Mouse (Mus musculus) limb, embryonic 13.5 days (tissue): Measurements from ENCODE around the gene Foxp3. TPM values are rescaled to one million over a fixed set of nuclear protein-coding genes. Genes with fewer than 3 reads are reported as not detected.
A peak's percentile ranks its signal among the peaks of the same experiment; 100 is the strongest.

Experiments used
- ATAC-seq: fragments of 200-750 bp; cut with Nextera tagmentation; 2 replicates; pipeline ENCODE4 v1.8.0; 2017; ENCODE audit warnings: low read depth, moderate number of reproducible peaks, moderate TSS enrichment; ENCODE audit not compliant: low FRiP score
- H3K27ac ChIP-seq: fragments of 300-500 bp; sonication (generic); 2 replicates; pipeline ENCODE4 v1.5.1; 2015; ENCODE audit warnings: inconsistent platforms, mild to moderate bottlenecking, moderate library complexity
- H3K27me3 ChIP-seq: fragments of 300-500 bp; sonication (generic); 2 replicates; pipeline ENCODE4 v1.6.1; 2015; ENCODE audit warnings: mild to moderate bottlenecking, inconsistent platforms
- H3K36me3 ChIP-seq: fragments of 300-500 bp; sonication (generic); 2 replicates; pipeline ENCODE4 v1.6.1; 2015; ENCODE audit warnings: inconsistent platforms, mild to moderate bottlenecking, moderate library complexity
- H3K4me1 ChIP-seq: fragments of 300-500 bp; sonication (generic); 2 replicates; pipeline ENCODE4 v1.6.1; 2015; ENCODE audit warnings: inconsistent platforms
- H3K4me2 ChIP-seq: fragments of 300-500 bp; sonication (generic); replicated peaks from 2 replicates; pipeline ENCODE4 v1.6.1; 2015; ENCODE audit warnings: inconsistent platforms, mild to moderate bottlenecking, moderate library complexity
- H3K4me3 ChIP-seq: fragments of 300-500 bp; sonication (generic); 2 replicates; pipeline ENCODE4 v1.5.1; 2015; ENCODE audit warnings: moderate library complexity, mild to moderate bottlenecking, inconsistent platforms
- H3K9ac ChIP-seq: fragments of 300-500 bp; sonication (generic); 2 replicates; pipeline ENCODE4 v1.6.1; 2015; ENCODE audit warnings: mild to moderate bottlenecking, inconsistent platforms
- H3K9me3 ChIP-seq: fragments of 300-500 bp; sonication (generic); 2 replicates; pipeline ENCODE4 v1.6.1; 2016; ENCODE audit warnings: inconsistent platforms
- WGBS: fragments of 180-500 bp; shearing (Covaris S2); methylation state at CpG from one replicate; pipeline ENCODE4 v1.1.7; 2015; 5-methylcytosine and 5-hydroxymethylcytosine counted together
- polyA plus RNA-seq: library from polyadenylated mRNA; unstranded; fragments of >200 nt; fragmentation: Nextera tagmentation; extraction: Ambion mirVana; gene quantifications from 2 replicates; pipeline ENCODE4 v1.2.1, GENCODE M21; 2015

Foxp3 gene
- polyA plus RNA-seq: 0.08 and 0.09 TPM in 2 replicates

DNA sequence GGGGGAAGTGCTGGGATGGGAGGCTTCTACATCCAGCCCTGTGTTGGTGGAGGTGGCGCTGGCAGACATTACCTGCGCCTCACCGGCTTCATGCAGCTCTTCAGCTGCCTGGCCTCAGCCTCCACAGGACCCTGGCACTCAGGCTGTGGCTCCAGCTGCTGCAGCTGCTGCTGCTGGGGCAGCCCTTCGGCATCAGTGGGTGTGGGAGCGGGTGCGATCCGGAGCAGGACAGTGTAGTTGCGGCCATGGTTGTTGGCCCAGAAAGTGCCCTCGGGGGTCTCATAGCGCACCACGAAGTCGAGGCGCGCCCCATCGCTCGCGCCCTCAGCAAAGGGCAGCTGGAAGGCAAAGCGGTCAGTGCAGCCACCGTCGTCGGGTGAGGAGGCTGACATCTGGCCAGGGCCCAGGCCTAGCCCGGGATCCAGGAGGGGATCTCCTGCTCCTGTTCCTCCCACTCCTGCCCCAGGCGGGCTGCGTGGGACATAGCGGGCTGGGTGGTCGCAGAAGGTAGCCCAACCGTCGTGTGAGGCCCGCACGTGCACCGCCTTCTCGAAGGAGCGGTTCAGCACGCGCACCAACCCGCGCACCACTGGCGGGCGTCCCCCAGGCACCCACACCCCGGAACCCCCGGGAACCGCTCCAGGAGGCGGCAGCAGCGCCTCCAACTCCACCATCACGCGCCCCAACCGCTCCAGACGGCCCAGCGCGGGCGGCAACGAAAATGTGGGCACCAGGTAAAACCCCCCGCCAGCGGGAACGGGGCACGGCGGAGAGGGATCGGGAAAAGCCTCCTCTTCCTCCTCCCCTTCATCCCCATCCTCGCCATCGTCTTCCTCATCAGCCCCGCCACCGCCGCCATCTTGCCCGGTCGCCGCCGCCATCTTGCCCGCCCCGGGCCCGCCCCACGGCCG, at the start of gene Foxp3:
Gene Foxp3 (plus strand): TSS at position 469 of the 911 bp plus-strand sequence.
- peak within 1 kb of the TSS; percentile 74; the same call in 1 of the 2 replicates for H3K27ac ChIP-seq

DNA sequence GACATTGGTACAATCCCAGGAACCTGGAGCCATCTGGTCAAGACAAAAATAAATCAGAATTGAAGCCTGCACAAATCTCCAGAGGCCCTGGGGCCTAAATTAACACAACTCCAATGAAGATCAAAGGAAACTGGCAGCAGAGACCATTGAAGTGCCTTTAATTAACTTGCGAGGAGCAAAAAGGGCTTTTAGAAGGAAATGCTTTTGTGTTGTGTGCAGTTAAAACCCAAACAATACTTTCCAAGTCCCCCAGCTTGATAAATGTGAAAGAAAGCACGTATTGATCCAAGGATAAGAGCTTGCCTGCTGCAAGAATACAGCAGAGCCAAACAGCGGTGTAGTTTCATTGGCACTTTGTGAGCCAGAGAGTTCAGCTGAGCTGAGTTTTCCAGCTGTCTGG, 48.5 kb upstream of the Foxp3 start:
- H3K4me1 ChIP-seq: no peaks in the 10 kb centered on the region
- H3K36me3 ChIP-seq: no peaks in the 10 kb centered on the region
- 30% methylated on average over 3 of the region's 3 CpGs for WGBS
- ATAC-seq: no peak
- H3K27me3 ChIP-seq: no peaks in the 10 kb centered on the region
- no peaks in the 10 kb centered on the region for H3K9me3 ChIP-seq
- H3K9ac ChIP-seq: no peak overlapping the region
- no peak overlapping the region for H3K27ac ChIP-seq
- no peak overlapping the region for H3K4me3 ChIP-seq
- no peak overlapping the region for H3K4me2 ChIP-seq

More for the DNA sequence above, at the start of gene Foxp3:
- no peaks in the 10 kb centered on the region for H3K36me3 ChIP-seq
- peak within 1 kb of the TSS; percentile 67 for H3K4me2 ChIP-seq
- WGBS: 29% methylated on average over 64 of the region's 72 CpGs
- ATAC-seq: peak; percentile 5
- H3K9me3 ChIP-seq: no peaks in the 10 kb centered on the region
- H3K4me1 ChIP-seq: peaks cover 6% of the 10 kb centered on the region
- H3K4me3 ChIP-seq: peak within 1 kb of the TSS; percentile 55
- peak within 1 kb of the TSS; percentile 73 for H3K9ac ChIP-seq
- H3K27me3 ChIP-seq: no peaks in the 10 kb centered on the region

GRCm38 (mm10) chrX:7553474-7553873, 20.0 kb upstream of the Foxp3 start:
- no peak overlapping the region for H3K4me2 ChIP-seq
- no peaks in the 10 kb centered on the region for H3K27me3 ChIP-seq
- H3K36me3 ChIP-seq: no peaks in the 10 kb centered on the region
- H3K9me3 ChIP-seq: no peaks in the 10 kb centered on the region
- H3K9ac ChIP-seq: no peak overlapping the region
- ATAC-seq: no peak
- H3K4me3 ChIP-seq: no peak overlapping the region
- no peak overlapping the region for H3K27ac ChIP-seq
- 91% methylated on average over 4 of the region's 4 CpGs for whole genome bisulfite sequencing
- no peaks in the 10 kb centered on the region for H3K4me1 ChIP-seq

- Histone ChIP-seq H3K9me3 (no peaks in the 10 kb centered on the region), H3K4me2 (no peak overlapping the region), H3K27me3 (no peaks in the 10 kb centered on the region), H3K4me3 (no peak overlapping the region), H3K4me1 (no peaks in the 10 kb centered on the region), H3K27ac (no peak overlapping the region), H3K36me3 (no peaks in the 10 kb centered on the region; the same call in 1 of the 2 replicates), H3K9ac (no peak overlapping the region)
- 31% methylated on average over 2 of the region's 2 CpGs for WGBS
- ATAC-seq: no peak
Measured at GRCm38 (mm10) chrX:7563076-7563475, 10.4 kb upstream of the Foxp3 start.

DNA sequence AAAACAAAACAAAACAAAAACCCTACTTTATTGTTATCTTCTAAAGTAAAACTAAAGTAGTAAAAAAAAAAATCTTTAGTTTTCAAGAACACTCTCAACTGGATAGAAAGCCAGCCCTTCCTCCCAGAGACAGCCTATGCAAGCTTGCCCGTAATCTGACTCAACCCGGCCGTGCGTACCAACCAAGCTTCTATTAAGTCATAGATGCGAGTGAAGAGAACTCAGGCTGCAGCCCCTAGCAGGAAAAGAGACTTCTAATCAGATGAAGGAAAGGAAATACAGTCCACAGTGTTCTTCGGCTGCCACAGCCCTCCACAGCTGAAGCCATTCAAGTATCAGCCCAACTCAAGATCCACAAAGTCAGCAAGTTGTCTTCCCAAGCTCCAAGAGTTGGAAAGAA, 7.1 kb upstream of the Foxp3 start:
- Histone ChIP-seq H3K9ac (no peak overlapping the region), H3K4me3 (no peak overlapping the region), H3K27ac (no peak overlapping the region), H3K4me1 (no peaks in the 10 kb centered on the region), H3K27me3 (no peaks in the 10 kb centered on the region), H3K4me2 (no peak overlapping the region), H3K36me3 (no peaks in the 10 kb centered on the region), H3K9me3 (no peaks in the 10 kb centered on the region)
- 84% methylated on average over 6 of the region's 6 CpGs for WGBS
- no peak for ATAC-seq

GRCm38 (mm10) chrX:7567491-7567890, 6.0 kb upstream of the Foxp3 start:
- Histone ChIP-seq H3K36me3 (no peaks in the 10 kb centered on the region), H3K27ac (no peak overlapping the region), H3K27me3 (no peaks in the 10 kb centered on the region), H3K4me2 (no peak overlapping the region), H3K4me3 (no peak overlapping the region), H3K9ac (no peak overlapping the region), H3K4me1 (no peaks in the 10 kb centered on the region), H3K9me3 (no peaks in the 10 kb centered on the region)
- 83% methylated on average over 8 of the region's 9 CpGs for WGBS
- ATAC-seq: no peak

DNA sequence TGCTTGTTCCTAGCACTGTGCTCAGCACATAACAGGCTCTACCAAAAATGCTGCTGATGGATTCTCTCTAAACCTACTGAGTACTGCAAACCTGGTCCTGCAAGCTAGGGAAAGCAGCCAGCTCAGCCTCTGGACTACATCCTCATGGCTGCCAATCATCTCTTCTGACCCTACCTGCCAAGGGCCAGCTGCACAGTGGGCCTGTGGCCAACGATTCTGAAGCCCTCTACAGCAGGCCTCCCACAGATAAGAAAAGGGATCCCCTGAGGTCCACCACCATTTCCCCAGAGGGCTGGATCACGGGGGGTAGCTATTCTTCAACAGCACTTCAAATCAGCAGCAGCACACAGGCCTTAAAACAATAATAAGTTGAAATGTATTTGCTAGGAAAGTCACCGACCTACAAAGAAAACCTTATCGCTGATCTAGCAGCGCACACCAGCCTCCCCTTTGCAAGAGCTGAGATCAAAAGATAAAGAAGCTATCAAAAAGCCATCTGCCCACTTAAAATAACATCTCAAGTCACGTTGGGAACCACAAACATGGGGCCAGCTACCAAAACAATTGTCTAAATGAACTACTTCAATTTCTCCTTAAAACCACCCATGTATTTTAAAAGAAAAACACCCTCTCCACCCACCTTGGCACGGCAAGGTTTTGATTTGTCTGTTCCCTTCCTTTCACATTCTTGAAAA, 2.8 kb upstream of the Foxp3 start:
- H3K4me1 ChIP-seq: peaks cover 6% of the 10 kb centered on the region
- H3K27ac ChIP-seq: no peak overlapping the region
- no peaks in the 10 kb centered on the region for H3K36me3 ChIP-seq
- H3K9me3 ChIP-seq: no peaks in the 10 kb centered on the region
- H3K9ac ChIP-seq: no peak overlapping the region
- no peak overlapping the region for H3K4me3 ChIP-seq
- H3K4me2 ChIP-seq: no peak overlapping the region
- ATAC-seq: no peak
- H3K27me3 ChIP-seq: no peaks in the 10 kb centered on the region
- whole genome bisulfite sequencing: 74% methylated on average over 7 of the region's 7 CpGs

- no peaks in the 10 kb centered on the region for H3K27me3 ChIP-seq
- no peak overlapping the region for H3K4me3 ChIP-seq
- H3K9me3 ChIP-seq: no peaks in the 10 kb centered on the region
- H3K9ac ChIP-seq: no peak overlapping the region
- H3K4me1 ChIP-seq: peaks cover 6% of the 10 kb centered on the region
- ATAC-seq: no peak
- H3K4me2 ChIP-seq: no peak overlapping the region
- no peak overlapping the region for H3K27ac ChIP-seq
- H3K36me3 ChIP-seq: no peaks in the 10 kb centered on the region
- 86% methylated on average over 9 of the region's 9 CpGs for WGBS
Measured at GRCm38 (mm10) chrX:7571565-7572136, 1.8 kb upstream of the Foxp3 start.

- ATAC-seq: no peak
- H3K4me2 ChIP-seq: peak overlapping the region; percentile 67
- peaks cover 6% of the 10 kb centered on the region for H3K4me1 ChIP-seq
- no peaks in the 10 kb centered on the region for H3K9me3 ChIP-seq
- H3K27ac ChIP-seq: no peak overlapping the region
- H3K9ac ChIP-seq: no peak overlapping the region
- no peak overlapping the region for H3K4me3 ChIP-seq
- no peaks in the 10 kb centered on the region for H3K27me3 ChIP-seq
- H3K36me3 ChIP-seq: no peaks in the 10 kb centered on the region
- WGBS: 84% methylated on average over 10 of the region's 10 CpGs
Measured at GRCm38 (mm10) chrX:7572466-7572865, 978 bp upstream of the Foxp3 start.

DNA sequence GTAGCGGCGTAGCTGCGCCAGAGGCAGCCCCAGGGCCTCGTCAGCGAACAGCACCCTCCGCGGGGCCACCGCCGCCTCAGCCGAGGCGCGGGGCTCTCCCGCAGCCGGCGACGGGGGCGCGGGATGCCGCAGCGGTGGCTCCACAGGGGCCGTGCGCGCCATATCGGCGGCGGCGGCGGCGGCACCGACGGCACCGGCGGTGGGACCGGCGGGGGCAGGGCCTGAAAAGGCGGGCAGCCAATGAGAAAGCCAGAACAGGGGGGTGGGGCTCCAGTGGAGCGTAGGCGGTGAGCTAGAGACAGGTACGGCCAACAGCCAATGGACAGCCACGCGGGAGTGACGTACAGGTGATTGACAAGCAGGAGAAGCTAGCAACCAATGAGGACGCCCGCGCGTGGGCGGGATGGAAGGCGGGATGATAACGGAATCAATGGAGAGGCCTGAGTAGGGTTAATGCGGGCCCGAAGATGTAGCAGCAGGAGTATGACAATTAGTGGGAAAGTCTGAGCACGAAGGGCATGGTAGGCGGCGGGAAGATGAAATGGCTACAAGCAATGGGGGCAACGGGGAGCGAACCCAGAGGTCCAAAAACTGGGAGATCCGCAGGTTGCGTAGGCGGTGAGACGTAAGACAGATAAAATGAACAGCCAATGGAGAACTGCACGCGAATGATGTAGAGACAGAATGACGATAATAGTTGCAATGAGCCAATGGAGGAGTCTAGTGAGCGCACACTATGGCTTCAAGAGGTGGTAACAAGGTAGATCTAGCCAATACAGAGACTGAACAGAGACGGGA, 842 bp downstream of the Foxp3 start, which contains the start of gene Ppp1r3f:
Gene Ppp1r3f (minus strand): TSS at position 197 of the 798 bp plus-strand sequence.
- Histone ChIP-seq H3K27me3 (no peaks in the 10 kb centered on the region), H3K9me3 (no peaks in the 10 kb centered on the region), H3K36me3 (no peaks in the 10 kb centered on the region), H3K9ac (peak within 1 kb of the TSS; percentile 73), H3K4me1 (peaks cover 6% of the 10 kb centered on the region), H3K27ac (peak within 1 kb of the TSS; percentile 74; the same call in 1 of the 2 replicates), H3K4me2 (peak within 1 kb of the TSS; percentile 67), H3K4me3 (peak within 1 kb of the TSS; percentile 55)
- ATAC-seq: peak; percentile 99
- 17% methylated on average over 53 of the region's 65 CpGs for WGBS

GRCm38 (mm10) chrX:7574885-7575231, 1.4 kb downstream of the Foxp3 start:
- Histone ChIP-seq H3K4me1 (peaks cover 6% of the 10 kb centered on the region), H3K36me3 (no peaks in the 10 kb centered on the region), H3K9ac (peak overlapping the region; percentile 25; the same call in 1 of the 2 replicates), H3K27me3 (no peaks in the 10 kb centered on the region), H3K27ac (no peak overlapping the region; the same call in 1 of the 2 replicates), H3K9me3 (no peaks in the 10 kb centered on the region), H3K4me3 (peak overlapping the region; percentile 55), H3K4me2 (peak overlapping the region; percentile 57)
- no peak for ATAC-seq
- WGBS: 26% methylated on average over 5 of the region's 6 CpGs
